Mouse (Mus musculus): ENCODE data around the gene Ppp1r12c.
"Not testable (repeated sequence)": the region's sequence is repeated elsewhere in the genome, so short reads cannot be mapped to it uniquely, and the experiment has no call there.

Ppp1r12c gene

GRCm38 (mm10) chr7:4501558-4502397, at the start of gene Ppp1r12c:
Gene Ppp1r12c (minus strand): TSS chr7:4501680.
- peak; percentile 93 to 94 for DNase-seq (ENCODE audit: low spot score in 2 of 2)

GRCm38 (mm10) chr7:4547221-4547641, 45.8 kb upstream of the Ppp1r12c start, which contains the start of gene Syt5:
Gene Syt5 (minus strand): TSS chr7:4547541.
- DNase-seq (ENCODE audit: low spot score in 2 of 2): no peak

DNA sequence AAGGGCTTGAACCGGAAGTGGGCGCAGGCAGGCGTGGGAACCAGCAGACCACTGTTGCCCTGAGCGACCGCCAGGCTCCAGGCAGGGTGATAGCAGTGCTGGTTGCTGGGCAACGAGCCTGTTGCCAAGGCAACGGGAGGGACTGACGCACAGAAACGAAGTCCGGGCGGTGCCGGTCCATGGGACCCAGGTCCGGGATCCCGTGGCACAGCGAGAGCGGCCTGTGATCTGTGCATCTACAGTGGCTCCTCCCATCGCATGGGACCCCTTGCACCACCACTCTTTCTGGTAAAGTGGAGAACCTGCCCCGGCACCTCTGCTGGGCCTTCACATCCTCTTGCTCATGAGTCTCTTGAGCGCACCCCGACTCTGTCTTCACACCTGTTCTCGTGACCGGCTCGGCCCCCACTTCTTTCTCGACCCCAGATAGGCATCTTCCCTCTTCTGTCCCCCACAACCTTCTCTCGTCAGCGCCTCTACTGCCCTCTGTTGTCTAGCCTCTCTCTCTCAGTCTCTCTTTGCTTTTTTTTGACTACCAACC, 45.2 kb upstream of the Ppp1r12c start:
- no peak for DNase-seq (ENCODE audit: low spot score in 2 of 2)

- DNase-seq (ENCODE audit: low spot score in 2 of 2): no peak
Measured at GRCm38 (mm10) chr7:4546050-4546449, 44.6 kb upstream of the Ppp1r12c start.

DNA sequence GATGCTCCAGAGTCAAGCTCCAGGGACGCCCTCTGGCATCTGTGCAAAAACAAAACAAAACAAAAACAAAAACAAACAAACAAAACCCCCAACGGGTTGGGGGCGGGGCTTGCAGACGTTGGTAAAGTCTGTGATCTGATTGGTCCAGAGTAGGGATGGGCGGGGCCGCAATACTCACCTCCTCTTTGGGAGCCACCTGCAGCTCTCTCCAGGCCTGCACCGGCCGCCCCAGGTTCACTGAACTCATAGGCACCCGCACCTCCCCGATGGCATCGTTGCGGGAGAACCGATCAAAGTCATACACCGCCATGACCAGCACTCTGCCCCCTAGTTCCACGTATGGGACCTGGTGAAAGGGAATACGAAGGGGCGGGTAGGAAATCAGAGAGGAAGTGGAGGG, 40.5 kb upstream of the Ppp1r12c start:
- no peak for DNase-seq (ENCODE audit: low spot score in 2 of 2)

- no peak for DNase-seq (ENCODE audit: low spot score in 2 of 2)
Measured at GRCm38 (mm10) chr7:4541344-4541743, 39.9 kb upstream of the Ppp1r12c start.

GRCm38 (mm10) chr7:4539019-4539418, 37.5 kb upstream of the Ppp1r12c start:
- DNase-seq (ENCODE audit: low spot score in 2 of 2): no peak

- no peak for DNase-seq (ENCODE audit: low spot score in 2 of 2)
Measured at GRCm38 (mm10) chr7:4537181-4537580, 35.7 kb upstream of the Ppp1r12c start.

DNA sequence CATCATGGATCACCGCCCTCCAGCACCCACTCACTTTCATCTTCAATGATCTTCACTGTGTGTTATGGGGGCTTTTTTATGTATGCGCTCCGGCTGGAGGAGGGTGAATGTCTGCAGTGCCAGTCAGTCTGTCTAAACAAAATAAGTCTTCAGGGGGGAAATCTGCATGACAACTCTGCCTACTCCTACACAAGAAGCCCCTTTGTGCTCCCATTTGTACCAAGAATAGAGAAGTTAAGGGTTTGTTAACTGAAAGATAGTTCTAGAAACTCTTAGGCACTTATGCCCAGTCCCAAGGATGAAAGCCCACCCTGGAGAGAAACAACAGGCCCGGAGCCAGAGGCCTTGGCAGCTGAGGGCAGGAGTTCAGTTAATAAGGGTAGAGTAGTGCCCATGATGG, 34.9 kb upstream of the Ppp1r12c start:
- DNase-seq (ENCODE audit: low spot score in 2 of 2): no peak

DNA sequence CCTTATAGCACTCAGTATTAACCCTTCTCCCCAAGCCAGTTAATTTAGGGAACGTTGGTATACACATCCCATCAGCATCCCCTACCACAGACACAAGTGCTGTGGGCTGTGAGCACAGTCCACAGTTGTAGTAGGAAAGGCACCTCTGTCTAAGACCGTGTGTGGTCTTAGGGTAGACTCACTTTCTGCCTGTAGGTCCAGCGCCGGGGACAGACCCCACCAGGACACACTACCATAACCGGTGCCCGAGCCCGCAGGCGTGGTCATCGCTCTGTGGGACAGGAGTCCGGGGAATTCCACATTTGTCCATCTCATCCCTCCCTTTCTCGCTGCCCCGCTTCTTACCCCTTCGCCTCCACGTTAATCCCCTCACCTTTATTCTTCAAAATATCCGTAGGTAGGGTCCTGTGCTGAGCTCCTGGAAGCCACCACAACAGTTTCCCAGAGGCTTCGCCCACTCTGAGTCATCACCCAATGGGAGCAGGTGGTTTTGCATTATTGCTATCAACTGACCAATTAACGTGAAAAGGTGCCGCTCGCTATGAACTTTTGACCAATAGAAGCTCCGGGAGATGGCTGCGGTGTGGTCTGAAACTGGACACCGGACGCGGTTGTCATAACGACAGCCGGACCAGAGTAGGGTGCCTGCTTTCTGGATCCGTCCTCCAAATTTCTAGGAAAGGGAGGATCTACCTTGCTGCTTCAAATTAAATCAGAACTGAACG, 30.7 kb upstream of the Ppp1r12c start, which contains the start of gene Dnaaf3:
Gene Dnaaf3 (minus strand): TSS at position 449 of the 725 bp plus-strand sequence.
- DNase-seq (ENCODE audit: low spot score in 2 of 2): no peak

GRCm38 (mm10) chr7:4530166-4530565, 28.7 kb upstream of the Ppp1r12c start:
- not testable (repeated sequence) for DNase-seq (ENCODE audit: low spot score in 2 of 2)

- no peak for DNase-seq (ENCODE audit: low spot score in 2 of 2)
Measured at GRCm38 (mm10) chr7:4527302-4527689, 25.8 kb upstream of the Ppp1r12c start.

GRCm38 (mm10) chr7:4526341-4527301, 25.1 kb upstream of the Ppp1r12c start:
- peak; percentile 67 to 69 for DNase-seq (ENCODE audit: low spot score in 2 of 2)

GRCm38 (mm10) chr7:4524212-4524922, 22.9 kb upstream of the Ppp1r12c start, which contains the start of gene Tnni3:
Gene Tnni3 (minus strand): TSS chr7:4524229.
- DNase-seq (ENCODE audit: low spot score in 2 of 2): peak in 1 of 2 experiments; percentile 40

DNA sequence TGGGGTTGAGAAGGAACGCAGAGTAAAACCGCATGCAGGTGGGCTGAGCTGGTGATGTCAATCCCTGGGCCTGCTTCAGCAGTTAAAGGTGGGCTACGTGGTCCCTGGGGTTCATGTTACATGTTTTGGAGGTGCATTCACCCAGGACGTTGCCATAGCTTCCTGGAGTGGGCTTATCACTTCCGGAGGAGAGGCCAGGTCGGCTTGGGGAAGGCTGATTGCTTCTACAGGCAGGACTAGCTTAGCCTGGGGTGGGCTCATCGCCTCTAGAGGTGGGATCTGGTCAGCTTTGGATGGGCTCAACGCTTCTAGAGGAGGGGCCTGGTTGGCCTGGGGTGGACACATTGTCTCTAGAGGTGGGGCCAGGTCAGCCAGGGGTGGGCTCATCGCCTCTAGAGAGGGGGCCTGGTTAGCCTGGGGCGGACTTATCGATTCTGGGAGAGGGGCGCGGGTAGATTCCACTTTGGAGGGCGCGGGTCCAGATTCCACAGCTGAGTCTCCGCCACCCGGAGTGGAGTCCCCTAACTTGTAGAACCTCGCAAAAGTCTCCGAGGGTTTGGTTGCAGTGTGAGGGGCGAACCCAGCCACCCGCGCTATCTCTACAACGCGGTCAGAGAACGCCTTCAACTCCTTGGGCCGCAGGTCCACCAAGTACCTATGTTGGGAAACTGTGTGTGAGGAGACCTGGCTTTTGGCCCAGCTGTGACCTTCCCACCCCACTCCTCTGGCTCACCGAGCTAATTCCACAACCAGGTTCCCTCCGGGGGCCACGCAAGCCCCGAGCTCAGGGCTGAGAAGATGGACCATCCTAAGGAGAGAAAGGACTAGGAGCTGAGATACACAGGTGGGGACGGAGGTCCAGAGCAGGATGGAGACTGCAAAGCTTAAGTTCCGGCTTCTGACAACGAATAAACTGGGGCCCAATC, 22.0 kb upstream of the Ppp1r12c start:
- DNase-seq (ENCODE audit: low spot score in 2 of 2): no peak

DNA sequence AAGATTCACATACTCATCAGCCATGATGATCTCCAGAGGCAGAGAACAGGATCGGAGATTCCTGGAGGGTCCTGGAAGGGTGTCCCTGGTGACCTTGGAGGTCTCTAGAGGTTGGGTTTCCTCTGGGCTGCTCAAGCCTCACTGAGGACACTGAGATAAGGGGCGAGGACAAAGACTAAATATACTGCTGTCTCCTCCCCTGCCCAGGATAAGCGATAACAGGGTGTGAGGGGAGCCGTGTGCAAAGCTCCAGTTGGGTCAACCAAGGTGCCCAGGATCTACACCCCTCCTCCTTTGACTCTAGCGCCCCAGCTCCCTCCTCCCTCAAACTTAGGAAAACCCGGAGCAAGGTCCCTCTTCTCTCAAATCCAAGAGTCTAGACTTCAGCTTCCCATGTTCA, 20.8 kb upstream of the Ppp1r12c start:
- DNase-seq (ENCODE audit: low spot score in 2 of 2): no peak

DNA sequence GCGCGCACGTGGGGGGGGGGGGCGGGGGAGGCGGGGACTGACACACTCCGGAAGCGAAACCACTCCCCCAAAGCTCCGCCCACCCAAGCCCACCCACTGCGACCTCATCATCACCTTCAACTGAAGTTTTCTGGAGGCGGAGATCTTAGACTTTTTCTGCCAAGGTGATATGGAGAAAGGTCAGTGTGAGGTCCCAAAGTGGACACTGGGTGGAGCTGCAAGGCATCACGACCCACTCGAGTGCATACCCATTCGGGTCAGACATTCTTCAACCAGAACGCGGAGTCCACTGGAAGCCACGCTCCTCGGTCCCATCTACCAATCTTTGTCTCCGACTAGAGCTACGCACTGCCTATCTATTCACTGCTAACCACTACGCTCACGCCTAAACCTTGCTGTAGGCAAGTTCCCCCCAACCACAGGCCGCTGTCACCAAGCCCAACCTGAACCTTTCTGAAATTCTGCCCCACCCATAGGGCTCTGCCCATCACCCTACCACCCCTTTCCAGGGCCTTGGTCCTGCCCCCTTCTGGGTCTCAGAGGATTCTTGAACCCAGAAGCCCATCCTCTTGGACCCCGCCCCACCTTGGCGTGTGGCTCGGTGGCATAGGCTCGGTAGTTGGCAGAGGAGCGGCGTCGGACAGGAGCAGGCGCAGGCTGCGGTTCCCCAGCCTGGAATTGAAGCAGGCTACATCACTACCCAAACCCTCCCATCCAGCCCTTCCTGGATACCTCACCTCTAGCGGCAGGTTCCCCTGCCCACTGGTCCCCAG, 19.9 kb upstream of the Ppp1r12c start:
- no peak for DNase-seq (ENCODE audit: low spot score in 2 of 2)

GRCm38 (mm10) chr7:4518487-4518886, 17.0 kb upstream of the Ppp1r12c start:
- no peak for DNase-seq (ENCODE audit: low spot score in 2 of 2)
